Mouse (Mus musculus): ENCODE results near the gene Adam12. TPM values are rescaled to one million over a fixed set of nuclear protein-coding genes. Genes with fewer than 3 reads are reported as not detected.
A peak's percentile ranks its signal among the peaks of the same experiment; 100 is the strongest.

The Adam12 gene
- polyA plus RNA-seq, 1 experiment from 2014 or later: 0.93 TPM

GRCm38 (mm10) chr7:134031787-134032186, 200.2 kb downstream of the Adam12 start:
- Histone ChIP-seq H3K9me3 (no peaks in the 10 kb centered on the region), H3K27me3 (ENCODE audit: poor library complexity, severe bottlenecking) (no peaks in the 10 kb centered on the region), H3K36me3 (replicated peaks) (no peaks in the 10 kb centered on the region), H3K27ac (no peak overlapping the region), H3K4me1 (peaks cover 42% of the 10 kb centered on the region), H3K4me3 (no peak overlapping the region)
- no peak for DNase-seq (ENCODE audit: extremely low spot score, low spot score)
- WGBS: 89% methylated on average over 6 of the region's 6 CpGs

GRCm38 (mm10) chr7:134031256-134031655, 200.7 kb downstream of the Adam12 start:
- Histone ChIP-seq H3K27me3 (ENCODE audit: poor library complexity, severe bottlenecking) (no peaks in the 10 kb centered on the region), H3K4me3 (no peak overlapping the region), H3K36me3 (replicated peaks) (no peaks in the 10 kb centered on the region), H3K4me1 (peaks cover 48% of the 10 kb centered on the region), H3K27ac (peak overlapping the region; percentile 63), H3K9me3 (no peaks in the 10 kb centered on the region)
- DNase-seq (ENCODE audit: extremely low spot score, low spot score): no peak
- 68% methylated on average over 2 of the region's 2 CpGs for WGBS

- no peaks in the 10 kb centered on the region for H3K9me3 ChIP-seq
- WGBS: 75% methylated on average over 7 of the region's 7 CpGs
- H3K27me3 ChIP-seq (ENCODE audit: poor library complexity, severe bottlenecking): no peaks in the 10 kb centered on the region
- H3K4me1 ChIP-seq: peaks cover 49% of the 10 kb centered on the region
- H3K4me3 ChIP-seq: no peak overlapping the region
- H3K27ac ChIP-seq: no peak overlapping the region
- DNase-seq (ENCODE audit: extremely low spot score, low spot score): no peak
- H3K36me3 ChIP-seq (replicated peaks): no peaks in the 10 kb centered on the region
Measured at GRCm38 (mm10) chr7:134028281-134028830, 203.6 kb downstream of the Adam12 start.

GRCm38 (mm10) chr7:134027020-134027415, 204.9 kb downstream of the Adam12 start:
- Histone ChIP-seq H3K9me3 (no peaks in the 10 kb centered on the region), H3K27ac (peak overlapping the region; percentile 70), H3K36me3 (replicated peaks) (no peaks in the 10 kb centered on the region), H3K27me3 (ENCODE audit: poor library complexity, severe bottlenecking) (no peaks in the 10 kb centered on the region), H3K4me3 (no peak overlapping the region), H3K4me1 (peaks cover 36% of the 10 kb centered on the region)
- WGBS: 14% methylated on average over 5 of the region's 5 CpGs
- DNase-seq (ENCODE audit: extremely low spot score, low spot score): no peak

GRCm38 (mm10) chr7:134026200-134027019, 205.5 kb downstream of the Adam12 start:
- H3K9me3 ChIP-seq: no peaks in the 10 kb centered on the region
- H3K4me1 ChIP-seq: peaks cover 30% of the 10 kb centered on the region
- no peak for DNase-seq (ENCODE audit: extremely low spot score, low spot score)
- H3K36me3 ChIP-seq (replicated peaks): no peaks in the 10 kb centered on the region
- 55% methylated on average over 16 of the region's 16 CpGs for WGBS
- no peaks in the 10 kb centered on the region for H3K27me3 ChIP-seq (ENCODE audit: poor library complexity, severe bottlenecking)
- H3K4me3 ChIP-seq: no peak overlapping the region
- peak overlapping the region; percentile 70 for H3K27ac ChIP-seq

GRCm38 (mm10) chr7:134022157-134022885, 209.6 kb downstream of the Adam12 start:
- Histone ChIP-seq H3K27me3 (ENCODE audit: poor library complexity, severe bottlenecking) (no peaks in the 10 kb centered on the region), H3K36me3 (replicated peaks) (no peaks in the 10 kb centered on the region), H3K27ac (no peak overlapping the region), H3K9me3 (no peaks in the 10 kb centered on the region), H3K4me1 (peaks cover 13% of the 10 kb centered on the region), H3K4me3 (no peak overlapping the region)
- WGBS: 75% methylated on average over 2 of the region's 2 CpGs
- DNase-seq (ENCODE audit: extremely low spot score, low spot score): no peak

GRCm38 (mm10) chr7:134015226-134015625, 216.7 kb downstream of the Adam12 start:
- Histone ChIP-seq H3K36me3 (replicated peaks) (no peaks in the 10 kb centered on the region), H3K4me3 (no peak overlapping the region), H3K4me1 (peaks cover 5% of the 10 kb centered on the region), H3K27ac (peak overlapping the region; percentile 48), H3K27me3 (ENCODE audit: poor library complexity, severe bottlenecking) (no peaks in the 10 kb centered on the region), H3K9me3 (no peaks in the 10 kb centered on the region)
- WGBS: 74% methylated on average over 4 of the region's 4 CpGs
- DNase-seq (ENCODE audit: extremely low spot score, low spot score): no peak

- DNase-seq (ENCODE audit: extremely low spot score, low spot score): no peak
- H3K36me3 ChIP-seq (replicated peaks): no peaks in the 10 kb centered on the region
- no peaks in the 10 kb centered on the region for H3K9me3 ChIP-seq
- 37% methylated on average over 7 of the region's 7 CpGs for WGBS
- H3K27me3 ChIP-seq (ENCODE audit: poor library complexity, severe bottlenecking): no peaks in the 10 kb centered on the region
- H3K27ac ChIP-seq: peak overlapping the region; percentile 48
- peaks cover 5% of the 10 kb centered on the region for H3K4me1 ChIP-seq
- no peak overlapping the region for H3K4me3 ChIP-seq
Measured at GRCm38 (mm10) chr7:134014733-134015132, 217.2 kb downstream of the Adam12 start.

GRCm38 (mm10) chr7:134009157-134009556, 222.8 kb downstream of the Adam12 start:
- Histone ChIP-seq H3K27ac (no peak overlapping the region), H3K36me3 (replicated peaks) (no peaks in the 10 kb centered on the region), H3K9me3 (peaks cover 4% of the 10 kb centered on the region), H3K4me1 (no peaks in the 10 kb centered on the region), H3K4me3 (no peak overlapping the region), H3K27me3 (ENCODE audit: poor library complexity, severe bottlenecking) (no peaks in the 10 kb centered on the region)
- WGBS: 90% methylated on average over 5 of the region's 5 CpGs
- no peak for DNase-seq (ENCODE audit: extremely low spot score, low spot score)

GRCm38 (mm10) chr7:134007942-134008361, 224.0 kb downstream of the Adam12 start:
- WGBS: 86% methylated on average over 3 of the region's 3 CpGs
- no peak overlapping the region for H3K4me3 ChIP-seq
- H3K9me3 ChIP-seq: peaks cover 4% of the 10 kb centered on the region
- no peak overlapping the region for H3K27ac ChIP-seq
- H3K27me3 ChIP-seq (ENCODE audit: poor library complexity, severe bottlenecking): no peaks in the 10 kb centered on the region
- no peak for DNase-seq (ENCODE audit: extremely low spot score, low spot score)
- no peaks in the 10 kb centered on the region for H3K4me1 ChIP-seq
- H3K36me3 ChIP-seq (replicated peaks): no peaks in the 10 kb centered on the region

- H3K9me3 ChIP-seq: peaks cover 4% of the 10 kb centered on the region
- no peak for DNase-seq (ENCODE audit: extremely low spot score, low spot score)
- no peak overlapping the region for H3K27ac ChIP-seq
- H3K4me1 ChIP-seq: no peaks in the 10 kb centered on the region
- H3K4me3 ChIP-seq: no peak overlapping the region
- WGBS: 94% methylated on average over 4 of the region's 4 CpGs
- H3K27me3 ChIP-seq (ENCODE audit: poor library complexity, severe bottlenecking): no peaks in the 10 kb centered on the region
- H3K36me3 ChIP-seq (replicated peaks): no peaks in the 10 kb centered on the region
Measured at GRCm38 (mm10) chr7:134001581-134001980, 230.4 kb downstream of the Adam12 start.

GRCm38 (mm10) chr7:133990930-133991329, 241.0 kb downstream of the Adam12 start:
- Histone ChIP-seq H3K4me3 (no peak overlapping the region), H3K9me3 (no peaks in the 10 kb centered on the region), H3K27me3 (ENCODE audit: poor library complexity, severe bottlenecking) (no peaks in the 10 kb centered on the region)

GRCm38 (mm10) chr7:133988356-133988755, 243.6 kb downstream of the Adam12 start:
- Histone ChIP-seq H3K36me3 (replicated peaks) (no peaks in the 10 kb centered on the region), H3K27ac (no peak overlapping the region), H3K4me1 (no peaks in the 10 kb centered on the region), H3K27me3 (ENCODE audit: poor library complexity, severe bottlenecking) (no peaks in the 10 kb centered on the region), H3K9me3 (no peaks in the 10 kb centered on the region), H3K4me3 (no peak overlapping the region)
- DNase-seq (ENCODE audit: extremely low spot score, low spot score): no peak
- WGBS: 92% methylated on average over 5 of the region's 5 CpGs

More at GRCm38 (mm10) chr7:133990930-133991329, 241.0 kb downstream of the Adam12 start:
- DNase-seq (ENCODE audit: extremely low spot score, low spot score): no peak
- H3K4me1 ChIP-seq: no peaks in the 10 kb centered on the region
- H3K27ac ChIP-seq: no peak overlapping the region
- no peaks in the 10 kb centered on the region for H3K36me3 ChIP-seq (replicated peaks)
